Mouse (Mus musculus): Measurements from ENCODE around the gene Asl. TPM values are rescaled to one million over a fixed set of nuclear protein-coding genes. Genes with fewer than 3 reads are reported as not detected.

Gene Asl
- polyA plus RNA-seq, 1 experiment: 16.5 TPM

DNA sequence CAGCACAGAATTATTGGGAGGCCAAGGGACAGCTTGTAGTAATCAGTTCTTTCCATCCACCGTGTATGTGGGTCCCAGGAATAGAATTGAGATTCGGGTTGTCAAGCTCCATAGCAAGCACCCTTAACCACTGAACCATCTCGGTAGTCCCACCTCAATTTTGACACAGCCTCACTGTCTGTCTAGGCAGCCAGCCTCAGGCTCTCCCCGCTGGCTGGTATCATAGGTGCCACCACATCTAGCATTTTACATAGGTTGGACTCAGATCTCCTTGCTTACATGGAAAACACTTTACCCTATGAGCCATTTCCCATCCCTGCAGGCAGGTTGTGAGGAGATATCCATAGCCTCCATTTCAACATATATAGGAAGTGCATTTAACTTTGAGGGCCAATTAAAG, 54.7 kb downstream of the Asl start:
- peaks cover 3% of the 10 kb centered on the region for H3K36me3 ChIP-seq (ENCODE audit: control insufficient read depth, insufficient read depth, low read length)
- no peaks in the 10 kb centered on the region for H3K4me1 ChIP-seq (ENCODE audit: control insufficient read depth, insufficient read depth, low read length)
- TF ChIP-seq CTCF (IDR thresholded peaks at IDR 0.05; ENCODE audit: control insufficient read depth, insufficient read depth, insufficient replicate concordance, low read depth, low read length) (no peak), POLR2A (IDR thresholded peaks at IDR 0.05; ENCODE audit: control insufficient read depth, low read depth, low read length) (no peak)
- H3K27ac ChIP-seq (ENCODE audit: control insufficient read depth, insufficient read depth, low read depth, low read length): no peak overlapping the region
- H3K4me3 ChIP-seq (ENCODE audit: control insufficient read depth, low read depth, low read length): no peak overlapping the region
- H3K27me3 ChIP-seq (ENCODE audit: control insufficient read depth, insufficient read depth, low read length): no peaks in the 10 kb centered on the region

DNA sequence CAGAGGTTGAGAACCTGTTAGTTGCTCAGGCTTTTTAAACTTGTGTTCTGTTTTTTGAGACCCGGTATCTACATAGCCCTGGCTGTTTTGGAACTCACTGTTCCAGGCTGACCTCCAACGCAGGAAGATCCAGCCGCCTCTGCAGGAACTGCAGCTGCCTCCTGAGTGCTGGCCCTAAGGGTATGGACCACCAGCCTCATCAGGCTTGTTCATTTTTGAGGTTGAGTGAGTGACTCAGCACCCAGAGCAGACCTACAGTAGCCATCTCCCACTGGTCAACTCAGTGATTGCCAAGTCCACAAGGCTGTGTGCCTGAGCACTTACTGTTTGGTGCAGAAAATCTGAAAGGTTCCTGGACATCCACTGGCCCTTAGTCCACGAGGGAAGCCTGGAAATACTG, 57.6 kb downstream of the Asl start:
- no peak for TF ChIP-seq POLR2A (IDR thresholded peaks at IDR 0.05; ENCODE audit: control insufficient read depth, low read depth, low read length)
- TF ChIP-seq CTCF (IDR thresholded peaks at IDR 0.05; ENCODE audit: control insufficient read depth, insufficient read depth, insufficient replicate concordance, low read depth, low read length): no peak
- H3K27me3 ChIP-seq (ENCODE audit: control insufficient read depth, insufficient read depth, low read length): no peaks in the 10 kb centered on the region

DNA sequence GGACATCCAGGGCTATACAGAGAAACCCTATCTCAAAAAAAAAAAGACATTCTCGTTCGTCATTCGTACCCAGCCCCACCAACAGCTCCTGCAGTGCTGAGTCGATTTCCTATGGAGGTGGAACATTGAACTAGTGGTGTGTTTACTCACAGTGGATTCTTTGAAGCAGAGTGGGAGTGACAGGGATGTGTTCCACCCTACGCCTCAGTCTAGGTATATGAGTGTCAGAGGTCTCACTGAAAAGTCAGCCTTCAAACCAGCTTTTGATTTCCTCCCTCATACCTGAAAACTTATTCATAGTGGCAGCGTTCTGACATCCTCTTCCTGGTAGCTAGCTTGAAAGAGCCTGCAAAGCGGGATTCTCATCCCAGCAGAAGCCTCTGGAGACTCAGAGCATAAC, 60.6 kb downstream of the Asl start:
- Histone ChIP-seq H3K36me3 (ENCODE audit: control insufficient read depth, insufficient read depth, low read length) (peaks cover 3% of the 10 kb centered on the region), H3K27me3 (ENCODE audit: control insufficient read depth, insufficient read depth, low read length) (no peaks in the 10 kb centered on the region), H3K4me1 (ENCODE audit: control insufficient read depth, insufficient read depth, low read length) (no peaks in the 10 kb centered on the region), H3K4me3 (ENCODE audit: control insufficient read depth, low read depth, low read length) (no peak overlapping the region), H3K27ac (ENCODE audit: control insufficient read depth, insufficient read depth, low read depth, low read length) (no peak overlapping the region)
- TF ChIP-seq POLR2A (IDR thresholded peaks at IDR 0.05; ENCODE audit: control insufficient read depth, low read depth, low read length) (no peak), CTCF (IDR thresholded peaks at IDR 0.05; ENCODE audit: control insufficient read depth, insufficient read depth, insufficient replicate concordance, low read depth, low read length) (no peak)

More for the DNA sequence above, 57.6 kb downstream of the Asl start:
- H3K4me3 ChIP-seq (ENCODE audit: control insufficient read depth, low read depth, low read length): no peak overlapping the region
- 0 out of 2 replicates have a peak overlapping the region, but pooled peaks have one; percentile 19 for H3K27ac ChIP-seq (ENCODE audit: control insufficient read depth, insufficient read depth, low read depth, low read length)
- peaks cover 3% of the 10 kb centered on the region for H3K36me3 ChIP-seq (ENCODE audit: control insufficient read depth, insufficient read depth, low read length)
- no peaks in the 10 kb centered on the region for H3K4me1 ChIP-seq (ENCODE audit: control insufficient read depth, insufficient read depth, low read length)

DNA sequence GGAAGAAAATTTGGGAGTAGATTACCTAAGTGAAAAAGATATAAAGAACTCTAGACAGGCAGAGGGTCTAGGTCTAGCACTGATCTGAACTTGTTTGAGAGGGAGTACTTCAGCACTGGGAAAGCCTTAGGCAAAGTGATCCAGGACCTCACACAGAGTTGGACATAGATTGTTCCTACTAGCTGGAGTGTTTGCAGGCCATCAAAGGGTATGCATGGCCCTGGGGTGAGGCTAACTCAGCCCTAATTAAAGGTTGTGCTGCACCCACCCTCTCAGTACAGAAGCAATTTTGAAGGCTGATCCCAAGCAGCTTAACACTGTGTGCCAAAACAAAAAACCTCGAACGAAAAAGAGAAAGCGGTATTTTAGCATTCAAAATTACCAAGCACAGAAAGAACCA, 62.6 kb downstream of the Asl start:
- no peaks in the 10 kb centered on the region for H3K4me1 ChIP-seq (ENCODE audit: control insufficient read depth, insufficient read depth, low read length)
- H3K4me3 ChIP-seq (ENCODE audit: control insufficient read depth, low read depth, low read length): no peak overlapping the region
- no peaks in the 10 kb centered on the region for H3K27me3 ChIP-seq (ENCODE audit: control insufficient read depth, insufficient read depth, low read length)
- no peaks in the 10 kb centered on the region; the same call in 1 of the 2 replicates for H3K36me3 ChIP-seq (ENCODE audit: control insufficient read depth, insufficient read depth, low read length)
- no peak for TF ChIP-seq POLR2A (IDR thresholded peaks at IDR 0.05; ENCODE audit: control insufficient read depth, low read depth, low read length)
- TF ChIP-seq CTCF (IDR thresholded peaks at IDR 0.05; ENCODE audit: control insufficient read depth, insufficient read depth, insufficient replicate concordance, low read depth, low read length): no peak
- H3K27ac ChIP-seq (ENCODE audit: control insufficient read depth, insufficient read depth, low read depth, low read length): no peak overlapping the region

DNA sequence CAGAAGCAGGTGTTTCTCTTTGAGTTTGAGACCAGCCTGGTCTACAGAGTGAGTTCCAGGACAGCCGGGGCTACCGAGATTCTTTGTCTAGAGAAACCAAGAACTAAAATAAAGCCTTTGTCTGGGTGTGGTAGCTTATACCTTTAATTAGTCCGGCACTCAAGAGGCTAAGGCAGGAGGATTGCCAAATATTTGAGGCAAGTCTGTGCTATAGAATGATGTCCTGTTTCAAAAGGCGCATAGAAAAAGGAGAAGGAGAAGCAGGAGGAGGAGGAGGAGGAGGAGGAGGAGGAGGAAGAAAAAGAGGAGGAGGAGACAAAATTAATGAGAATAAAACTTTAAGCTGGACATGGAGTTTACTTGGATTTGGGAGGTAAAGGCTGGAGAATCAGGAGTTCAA, 65.8 kb downstream of the Asl start:
- Histone ChIP-seq H3K27ac (ENCODE audit: control insufficient read depth, insufficient read depth, low read depth, low read length) (no peak overlapping the region), H3K4me3 (ENCODE audit: control insufficient read depth, low read depth, low read length) (no peak overlapping the region), H3K27me3 (ENCODE audit: control insufficient read depth, insufficient read depth, low read length) (no peaks in the 10 kb centered on the region), H3K4me1 (ENCODE audit: control insufficient read depth, insufficient read depth, low read length) (no peaks in the 10 kb centered on the region), H3K36me3 (ENCODE audit: control insufficient read depth, insufficient read depth, low read length) (no peaks in the 10 kb centered on the region)
- TF ChIP-seq CTCF (IDR thresholded peaks at IDR 0.05; ENCODE audit: control insufficient read depth, insufficient read depth, insufficient replicate concordance, low read depth, low read length) (no peak), POLR2A (IDR thresholded peaks at IDR 0.05; ENCODE audit: control insufficient read depth, low read depth, low read length) (no peak)

Other genes with a start within 250 kb of the Asl start
- gene Psph, start 241.8 kb downstream of the Asl start, polyA plus RNA-seq (2012; rRNA removed): 14.3 and 20.9 TPM in 2 replicates
- gene Sumf2, start 182.3 kb downstream of the Asl start, polyA plus RNA-seq (2012; rRNA removed): 3.9 and 5.2 TPM in 2 replicates
- 239 and 241 TPM in 2 replicates for gene Chchd2, start 141.8 kb downstream of the Asl start, polyA plus RNA-seq (2012; rRNA removed)
- 4.6 and 5.4 TPM in 2 replicates for gene Zbed5, start 133.5 kb downstream of the Asl start, polyA plus RNA-seq (2012; rRNA removed)
- gene Phkg1, start 130.7 kb downstream of the Asl start, polyA plus RNA-seq (2012; rRNA removed): 0.20 and 0.35 TPM in 2 replicates
- gene Nupr1l, start 120.7 kb downstream of the Asl start, polyA plus RNA-seq (2012; rRNA removed): 777 and 877 TPM in 2 replicates
- 12.2 and 19.9 TPM in 2 replicates for gene Vkorc1l1, start 87.3 kb downstream of the Asl start, polyA plus RNA-seq (2012; rRNA removed)
- gene Gusb, start 26.2 kb downstream of the Asl start, polyA plus RNA-seq (2012; rRNA removed): 6.2 and 7.7 TPM in 2 replicates
- gene Crcp, start within 50 bp of the Asl start, polyA plus RNA-seq (2012; rRNA removed): 56.0 and 56.5 TPM in 2 replicates
- gene Tpst1, start 44.1 kb upstream of the Asl start, polyA plus RNA-seq (2012; rRNA removed): 58.7 and 59.6 TPM in 2 replicates
- 14.8 and 15.6 TPM in 2 replicates for gene Kctd7, start 115.6 kb upstream of the Asl start, polyA plus RNA-seq (2012; rRNA removed)
- gene Rabgef1, start 142.6 kb upstream of the Asl start, polyA plus RNA-seq (2012; rRNA removed): 8.0 and 8.1 TPM in 2 replicates
- 76.0 and 82.3 TPM in 2 replicates for gene Tmem248, start 187.8 kb upstream of the Asl start, polyA plus RNA-seq (2012; rRNA removed)
- gene Sbds, start 226.3 kb upstream of the Asl start, polyA plus RNA-seq (2012; rRNA removed): 46.1 and 52.2 TPM in 2 replicates
- gene Tyw1, start 226.4 kb upstream of the Asl start, polyA plus RNA-seq (2012; rRNA removed): 8.0 TPM in 2 replicates